Mouse (Mus musculus): ENCODE measurements around the gene Surf4. TPM values are rescaled to one million over a fixed set of nuclear protein-coding genes. Genes with fewer than 3 reads are reported as not detected.
"Not testable (repeated sequence)": the region's sequence is repeated elsewhere in the genome, so short reads cannot be mapped to it uniquely, and the experiment has no call there.

The Surf4 gene
- polyA plus RNA-seq, 1 experiment from 2014 or later = 227 TPM

- peaks cover 45% of the 10 kb centered on the region for H3K4me1 ChIP-seq
- H3K27me3 ChIP-seq = no peaks in the 10 kb centered on the region
- H3K4me2 ChIP-seq = peak overlapping the region; percentile 59
- peaks cover 68% of the 10 kb centered on the region for H3K36me3 ChIP-seq
- H3K4me3 ChIP-seq (replicated peaks) = peak overlapping the region; percentile 74
- H3K9me3 ChIP-seq (replicated peaks) = no peaks in the 10 kb centered on the region
- no peak for ATAC-seq (replicated peaks; ENCODE audit: low FRiP score)
- H3K9ac ChIP-seq = peak overlapping the region; percentile 88
- H3K27ac ChIP-seq = no peak overlapping the region
- WGBS = 82% methylated on average over 18 of the region's 18 CpGs
Measured at GRCm38 (mm10) chr2:26908710-26909386, 24.9 kb downstream of the Surf4 start.

- H3K9ac ChIP-seq = no peak overlapping the region
- WGBS = 65% methylated on average over 4 of the region's 4 CpGs
- peaks cover 50% of the 10 kb centered on the region for H3K36me3 ChIP-seq
- H3K9me3 ChIP-seq (replicated peaks) = no peaks in the 10 kb centered on the region
- peaks cover 41% of the 10 kb centered on the region for H3K4me1 ChIP-seq
- no peak overlapping the region for H3K4me2 ChIP-seq
- no peak overlapping the region for H3K27ac ChIP-seq
- H3K4me3 ChIP-seq (replicated peaks) = no peak overlapping the region
- ATAC-seq (replicated peaks; ENCODE audit: low FRiP score) = no peak
- H3K27me3 ChIP-seq = no peaks in the 10 kb centered on the region
Measured at GRCm38 (mm10) chr2:26907109-26907508, 26.6 kb downstream of the Surf4 start.

GRCm38 (mm10) chr2:26906431-26906830, 27.3 kb downstream of the Surf4 start:
- Histone ChIP-seq H3K4me1 (peaks cover 41% of the 10 kb centered on the region), H3K4me2 (no peak overlapping the region), H3K4me3 (replicated peaks) (no peak overlapping the region), H3K27me3 (no peaks in the 10 kb centered on the region), H3K27ac (no peak overlapping the region), H3K9me3 (replicated peaks) (no peaks in the 10 kb centered on the region), H3K9ac (no peak overlapping the region), H3K36me3 (peaks cover 43% of the 10 kb centered on the region)
- no peak for ATAC-seq (replicated peaks; ENCODE audit: low FRiP score)
- 94% methylated on average over 3 of the region's 3 CpGs for WGBS

- Histone ChIP-seq H3K9ac (no peak overlapping the region), H3K27me3 (no peaks in the 10 kb centered on the region), H3K4me3 (replicated peaks) (no peak overlapping the region), H3K27ac (no peak overlapping the region), H3K4me1 (peaks cover 46% of the 10 kb centered on the region), H3K36me3 (peaks cover 43% of the 10 kb centered on the region), H3K9me3 (replicated peaks) (no peaks in the 10 kb centered on the region), H3K4me2 (no peak overlapping the region)
- 82% methylated on average over 2 of the region's 2 CpGs for WGBS
- ATAC-seq (replicated peaks; ENCODE audit: low FRiP score) = no peak
Measured at GRCm38 (mm10) chr2:26905936-26906335, 27.8 kb downstream of the Surf4 start.

- Histone ChIP-seq H3K27me3 (no peaks in the 10 kb centered on the region), H3K27ac (peak overlapping the region; percentile 95), H3K9me3 (replicated peaks) (no peaks in the 10 kb centered on the region), H3K4me2 (peak overlapping the region; percentile 70), H3K9ac (peak overlapping the region; percentile 83), H3K36me3 (peaks cover 63% of the 10 kb centered on the region), H3K4me3 (replicated peaks) (peak overlapping the region; percentile 87), H3K4me1 (peaks cover 33% of the 10 kb centered on the region)
- WGBS = 10% methylated on average over 7 of the region's 7 CpGs
- ATAC-seq (replicated peaks; ENCODE audit: low FRiP score) = no peak
Measured at GRCm38 (mm10) chr2:26903311-26903710, 30.4 kb downstream of the Surf4 start.

GRCm38 (mm10) chr2:26902467-26903220, 31.1 kb downstream of the Surf4 start, which contains the start of gene Surf6:
TSS of gene Surf6 (minus strand) at chr2:26902879.
- Histone ChIP-seq H3K36me3 (peaks cover 63% of the 10 kb centered on the region), H3K27me3 (no peaks in the 10 kb centered on the region), H3K27ac (peak within 1 kb of the TSS; percentile 95), H3K9ac (peak within 1 kb of the TSS; percentile 83), H3K4me3 (replicated peaks) (peak within 1 kb of the TSS; percentile 87), H3K9me3 (replicated peaks) (no peaks in the 10 kb centered on the region), H3K4me2 (peak within 1 kb of the TSS; percentile 70), H3K4me1 (peaks cover 31% of the 10 kb centered on the region)
- under 1% methylated on average over 41 of the region's 41 CpGs for WGBS
- ATAC-seq (replicated peaks; ENCODE audit: low FRiP score) = peak; percentile 93

GRCm38 (mm10) chr2:26901834-26902400, 31.8 kb downstream of the Surf4 start:
- peak overlapping the region; percentile 70 for H3K4me2 ChIP-seq
- peak overlapping the region; percentile 83 for H3K9ac ChIP-seq
- H3K36me3 ChIP-seq = peaks cover 63% of the 10 kb centered on the region
- WGBS = 6% methylated on average over 7 of the region's 7 CpGs
- H3K9me3 ChIP-seq (replicated peaks) = no peaks in the 10 kb centered on the region
- H3K4me1 ChIP-seq = peaks cover 26% of the 10 kb centered on the region
- ATAC-seq (replicated peaks; ENCODE audit: low FRiP score) = no peak
- no peaks in the 10 kb centered on the region for H3K27me3 ChIP-seq
- H3K4me3 ChIP-seq (replicated peaks) = peak overlapping the region; percentile 87
- H3K27ac ChIP-seq = peak overlapping the region; percentile 95

- Histone ChIP-seq H3K36me3 (peaks cover 63% of the 10 kb centered on the region), H3K9me3 (replicated peaks) (no peaks in the 10 kb centered on the region), H3K27me3 (no peaks in the 10 kb centered on the region), H3K4me2 (no peak overlapping the region; the same call in 1 of the 2 replicates), H3K9ac (no peak overlapping the region), H3K4me3 (replicated peaks) (no peak overlapping the region), H3K27ac (no peak overlapping the region), H3K4me1 (peaks cover 26% of the 10 kb centered on the region)
- ATAC-seq (replicated peaks; ENCODE audit: low FRiP score) = no peak
- 71% methylated on average over 1 of the region's 1 CpGs for WGBS
Measured at GRCm38 (mm10) chr2:26900731-26901130, 33.0 kb downstream of the Surf4 start.

- 90% methylated on average over 4 of the region's 4 CpGs for WGBS
- no peak overlapping the region for H3K27ac ChIP-seq
- no peak overlapping the region for H3K9ac ChIP-seq
- H3K4me1 ChIP-seq = peaks cover 1% of the 10 kb centered on the region; the same call in 1 of the 2 replicates
- H3K4me3 ChIP-seq (replicated peaks) = no peak overlapping the region
- ATAC-seq (replicated peaks; ENCODE audit: low FRiP score) = no peak
- no peak overlapping the region for H3K4me2 ChIP-seq
- peaks cover 92% of the 10 kb centered on the region for H3K36me3 ChIP-seq
- no peaks in the 10 kb centered on the region for H3K27me3 ChIP-seq
- H3K9me3 ChIP-seq (replicated peaks) = no peaks in the 10 kb centered on the region
Measured at GRCm38 (mm10) chr2:26895898-26896297, 37.8 kb downstream of the Surf4 start.

- 67% methylated on average over 4 of the region's 4 CpGs for WGBS
Measured at GRCm38 (mm10) chr2:26886170-26886569, 47.6 kb downstream of the Surf4 start.

GRCm38 (mm10) chr2:26885541-26885940, 48.2 kb downstream of the Surf4 start:
- not testable (repeated sequence) for H3K9ac ChIP-seq; ATAC-seq (replicated peaks; ENCODE audit: low FRiP score); H3K4me3 ChIP-seq (replicated peaks); H3K4me1 ChIP-seq; H3K4me2 ChIP-seq; H3K27me3 ChIP-seq; H3K9me3 ChIP-seq (replicated peaks); H3K27ac ChIP-seq
- 95% methylated on average over 2 of the region's 2 CpGs for WGBS
- peaks cover 24% of the 10 kb centered on the region for H3K36me3 ChIP-seq

More at GRCm38 (mm10) chr2:26886170-26886569, 47.6 kb downstream of the Surf4 start:
- H3K4me3 ChIP-seq (replicated peaks); ATAC-seq (replicated peaks; ENCODE audit: low FRiP score); H3K27ac ChIP-seq; H3K4me2 ChIP-seq; H3K9me3 ChIP-seq (replicated peaks); H3K27me3 ChIP-seq; H3K4me1 ChIP-seq; H3K9ac ChIP-seq: not testable (repeated sequence)
- peaks cover 30% of the 10 kb centered on the region for H3K36me3 ChIP-seq

GRCm38 (mm10) chr2:26878571-26878970, 55.2 kb downstream of the Surf4 start:
- H3K36me3 ChIP-seq = no peaks in the 10 kb centered on the region
- no peak overlapping the region for H3K27ac ChIP-seq
- H3K4me2 ChIP-seq = no peak overlapping the region
- H3K27me3 ChIP-seq = no peaks in the 10 kb centered on the region
- peaks cover 4% of the 10 kb centered on the region; the same call in 1 of the 2 replicates for H3K9me3 ChIP-seq (replicated peaks)
- no peak overlapping the region for H3K9ac ChIP-seq
- H3K4me1 ChIP-seq = no peaks in the 10 kb centered on the region
- no peak for ATAC-seq (replicated peaks; ENCODE audit: low FRiP score)
- H3K4me3 ChIP-seq (replicated peaks) = no peak overlapping the region
